Mouse (Mus musculus) heart, postnatal 0 days (tissue): Measurements from ENCODE around the gene D630003M21Rik.

Experiments used
- CTCF ChIP-seq: IDR thresholded peaks from 2 replicates; pipeline ENCODE4 v1.5.1; 2016; ENCODE audit warnings: antibody characterized with exemption, control low read depth, low read depth
- EP300 ChIP-seq: IDR thresholded peaks from 2 replicates; pipeline ENCODE4 v1.6.1; 2016; ENCODE audit warnings: antibody characterized with exemption, low read depth

DNA sequence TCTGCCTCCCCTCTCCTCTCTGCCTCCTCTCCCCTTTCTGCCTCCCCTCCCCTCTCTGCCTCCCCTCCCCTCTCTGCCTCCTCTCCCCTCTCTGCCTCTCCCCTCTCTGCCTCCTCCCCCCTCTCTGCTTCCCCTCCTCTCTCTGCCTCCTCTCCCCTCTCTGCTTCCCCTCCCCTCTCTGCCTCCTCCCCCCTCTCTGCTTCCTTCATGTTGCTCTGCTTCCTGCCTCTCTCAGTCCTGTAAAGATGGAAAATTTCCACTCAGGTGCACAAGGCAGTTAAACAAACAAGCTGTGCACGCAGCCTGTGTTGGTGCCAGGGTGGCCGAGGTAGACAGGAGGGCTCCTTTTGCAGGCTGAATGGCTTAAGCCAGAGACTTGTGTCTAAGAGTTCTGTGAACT, 44.6 kb upstream of the D630003M21Rik start:
- TF ChIP-seq CTCF (no peak), EP300 (no peak)
